Comparison of ENCODE assay signal across 13 mouse cellular contexts in the genomic region with DNA sequence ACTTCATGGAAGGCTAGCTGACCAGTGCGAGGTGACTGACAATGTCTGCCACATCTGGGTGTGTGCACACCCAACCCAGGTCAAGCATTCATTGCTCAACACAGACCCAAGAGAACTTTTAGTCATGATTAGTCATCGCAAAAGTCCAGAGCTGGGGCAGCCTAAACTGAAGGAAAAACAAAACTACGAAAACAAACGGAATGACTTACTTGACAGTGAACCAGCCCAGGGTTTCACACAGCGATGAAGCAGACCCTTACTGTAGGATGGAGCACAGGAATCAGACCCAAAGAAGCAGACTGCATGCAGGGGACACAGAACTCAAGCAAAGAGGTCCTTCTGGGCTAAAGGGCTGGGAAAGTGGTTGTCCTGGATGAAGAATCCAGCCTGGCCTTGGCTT. TPM values are rescaled to one million over a fixed set of nuclear protein-coding genes. Genes with fewer than 3 reads are reported as not detected.
DNase-seq lines count a peak whose midpoint lies in the region.
"Had no signal": no experiment of that assay in that cellular context is flagged by ENCODE, and none has a peak within 500 bp of the region (broad histone marks: within the 10 kb centered on the region; RNA-seq: fewer than 3 reads in every experiment).

No protein-coding gene starts in this region.

- peak; percentile 23 for DNase-seq in gastrocnemius, postnatal 25 days
- no peak for DNase-seq in gastrocnemius, postnatal 14 days
- peak; percentile 43 for DNase-seq in urinary bladder, postnatal 14 days (ENCODE audit: low spot score)
- DNase-seq in urinary bladder, postnatal 10 days (ENCODE audit: low spot score), result no peak
- DNase-seq in lung, postnatal 25 days (ENCODE audit: low spot score), result no peak
- no peak for DNase-seq in spleen, adult 12 weeks (ENCODE audit: low spot score)
- no peak for DNase-seq in frontal cortex, postnatal 14 days (ENCODE audit: low spot score in 2 of 2)

- H3K27ac ChIP-seq in brown adipose tissue, adult 24 weeks (replicated peaks; ENCODE audit: low read depth, low read length), result peak overlapping the region; percentile 69
- H3K27ac ChIP-seq: embryonic facial prominence, embryonic 12.5 days; forebrain, embryonic 12.5 days; kidney, postnatal 0 days; liver, embryonic 13.5 days had no signal

- H3K4me1 ChIP-seq in brown adipose tissue, adult 24 weeks (ENCODE audit: control insufficient read depth, insufficient read depth, insufficient read length, low read length), result peaks cover 9% of the 10 kb centered on the region
- H3K4me1 ChIP-seq: forebrain, embryonic 12.5 days had no signal

- no peak overlapping the region for H3K4me3 ChIP-seq in brown adipose tissue, adult 24 weeks (ENCODE audit: insufficient read depth, low read depth, low read length)
- H3K4me3 ChIP-seq: embryonic facial prominence, embryonic 12.5 days; forebrain, embryonic 12.5 days; liver, embryonic 13.5 days; midbrain, embryonic 10.5 days had no signal

- intact Hi-C loops in gastrocnemius, postnatal 14 days (cut with DNase I; ENCODE audit: low total_unique reads), result loop anchor here (5.0 kb wide), 1 partner anchor 155 kb away; no protein-coding TSS in a partner anchor

RNA-seq across cellular contexts. Expression of gene B3gntl1, which starts 21.0 kb away (rescaled TPM):
- total RNA-seq in gastrocnemius, postnatal 25 days (2021), result 1 to 10 TPM; 2.4 to 2.5 TPM
- total RNA-seq in gastrocnemius, postnatal 14 days (2021), result 1 to 10 TPM; 2.3 to 2.8 TPM
- 2.0 and 3.0 TPM in 2 replicates for polyA plus RNA-seq in brown adipose tissue, adult 24 weeks (2012; ENCODE audit: insufficient read depth, insufficient read length, missing spikeins)

RNA-seq across cellular contexts. Expression of gene Metrnl, which starts 49.4 kb away (rescaled TPM):
- 10 to 100 TPM in 1 of 2 experiments, 1 to 10 TPM in 1; 9.9 to 17.4 TPM for total RNA-seq in gastrocnemius, postnatal 25 days (2021)
- 10 to 100 TPM in 1 of 2 experiments, 1 to 10 TPM in 1; 8.9 to 15.3 TPM for total RNA-seq in gastrocnemius, postnatal 14 days (2021)
- 7.3 and 12.5 TPM in 2 replicates for polyA plus RNA-seq in brown adipose tissue, adult 24 weeks (2012; ENCODE audit: insufficient read depth, insufficient read length, missing spikeins)

Comparison
In these comparisons a context has a peak if more than half of its experiments do, and no peak if none do; other contexts are left out.
1. DNase-seq: peak in gastrocnemius, postnatal 25 days (single experiment) and urinary bladder, postnatal 14 days (single experiment); none in gastrocnemius, postnatal 14 days (single experiment), urinary bladder, postnatal 10 days (single experiment), lung, postnatal 25 days (single experiment), spleen, adult 12 weeks (single experiment) and frontal cortex, postnatal 14 days (0 of 2).